Mouse (Mus musculus): ENCODE measurements around the gene Adgre1.
A peak's percentile ranks its signal among the peaks of the same experiment; 100 is the strongest.
"Not testable (repeated sequence)": the region's sequence is repeated elsewhere in the genome, so short reads cannot be mapped to it uniquely, and the experiment has no call there.

Adgre1 gene

GRCm38 (mm10) chr17:57358441-57358840 lies at the start of gene Adgre1:
Adgre1 (plus strand) TSS chr17:57358691.
- no peak for DNase-seq (ENCODE audit: low spot score in 2 of 2)

GRCm38 (mm10) chr17:57311801-57312200 lies 46.7 kb upstream of the Adgre1 start:
- no peak for DNase-seq (ENCODE audit: low spot score in 2 of 2)

GRCm38 (mm10) chr17:57327615-57328014 lies 30.9 kb upstream of the Adgre1 start:
- no peak for DNase-seq (ENCODE audit: low spot score in 2 of 2)

GRCm38 (mm10) chr17:57328944-57329343 lies 29.5 kb upstream of the Adgre1 start:
- no peak for DNase-seq (ENCODE audit: low spot score in 2 of 2)

- no peak for DNase-seq (ENCODE audit: low spot score in 2 of 2)
These were observed 27.5 kb upstream of the Adgre1 start for GRCm38 (mm10) chr17:57330993-57331392.

- no peak for DNase-seq (ENCODE audit: low spot score in 2 of 2)
These were observed 26.2 kb upstream of the Adgre1 start for GRCm38 (mm10) chr17:57332241-57332640.

GRCm38 (mm10) chr17:57334001-57334760 lies 24.3 kb upstream of the Adgre1 start:
- DNase-seq (ENCODE audit: low spot score in 2 of 2): no peak

GRCm38 (mm10) chr17:57334761-57335150 lies 23.7 kb upstream of the Adgre1 start:
- DNase-seq (ENCODE audit: low spot score in 2 of 2): peak; percentile 78 to 93

GRCm38 (mm10) chr17:57335194-57335593 lies 23.3 kb upstream of the Adgre1 start:
- DNase-seq (ENCODE audit: low spot score in 2 of 2): not testable (repeated sequence)

- peak; percentile 75 to 90 for DNase-seq (ENCODE audit: low spot score in 2 of 2)
These were observed 22.7 kb upstream of the Adgre1 start for GRCm38 (mm10) chr17:57335673-57336303.

GRCm38 (mm10) chr17:57337996-57338395 lies 20.5 kb upstream of the Adgre1 start:
- DNase-seq (ENCODE audit: low spot score in 2 of 2): no peak

GRCm38 (mm10) chr17:57339298-57339697 lies 19.2 kb upstream of the Adgre1 start:
- DNase-seq (ENCODE audit: low spot score in 2 of 2): peak in 1 of 2 experiments; percentile 50

- no peak for DNase-seq (ENCODE audit: low spot score in 2 of 2)
These were observed 16.9 kb upstream of the Adgre1 start for GRCm38 (mm10) chr17:57341568-57341967.

GRCm38 (mm10) chr17:57344029-57344707 lies 14.3 kb upstream of the Adgre1 start:
- DNase-seq (ENCODE audit: low spot score in 2 of 2): no peak

- DNase-seq (ENCODE audit: low spot score in 2 of 2): no peak
These were observed 11.5 kb upstream of the Adgre1 start for GRCm38 (mm10) chr17:57347017-57347416.

- DNase-seq (ENCODE audit: low spot score in 2 of 2): no peak
These were observed 10.7 kb upstream of the Adgre1 start for GRCm38 (mm10) chr17:57347781-57348180.

GRCm38 (mm10) chr17:57349067-57349466 lies 9.4 kb upstream of the Adgre1 start:
- no peak for DNase-seq (ENCODE audit: low spot score in 2 of 2)

GRCm38 (mm10) chr17:57350212-57350611 lies 8.3 kb upstream of the Adgre1 start:
- DNase-seq (ENCODE audit: low spot score in 2 of 2): no peak

GRCm38 (mm10) chr17:57351107-57351506 lies 7.4 kb upstream of the Adgre1 start:
- no peak for DNase-seq (ENCODE audit: low spot score in 2 of 2)

- no peak for DNase-seq (ENCODE audit: low spot score in 2 of 2)
These were observed 1.2 kb downstream of the Adgre1 start for GRCm38 (mm10) chr17:57359485-57360241.
